Comparison of ENCODE assay signal across 27 mouse cellular contexts in the genomic region with DNA sequence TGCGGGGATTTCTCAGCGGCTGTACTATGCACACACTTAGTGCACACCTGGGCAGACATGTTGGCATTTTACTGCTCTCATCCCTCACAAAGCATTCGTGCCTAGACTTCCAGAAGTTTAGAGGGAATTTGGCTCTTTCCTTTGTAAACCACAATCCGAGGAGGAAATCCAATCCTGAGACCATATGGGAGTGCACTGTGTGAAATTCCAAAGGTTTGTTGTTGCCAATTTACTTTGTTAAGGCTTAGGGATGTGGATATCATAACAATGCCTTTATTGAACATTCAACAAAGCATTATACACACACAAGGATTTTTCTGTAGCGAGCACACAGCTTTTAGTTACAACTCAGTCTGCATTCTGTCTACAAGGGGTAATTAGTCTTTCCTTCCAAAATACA.
DNase-seq lines count a peak whose midpoint lies in the region; ATAC-seq lines count a peak whose summit lies in the region.
"Had no signal": no experiment of that assay in that cellular context is flagged by ENCODE, and none has a peak within 500 bp of the region (broad histone marks: within the 10 kb centered on the region; RNA-seq: fewer than 3 reads in every experiment).

No protein-coding gene starts in this region.

- WGBS in midbrain, embryonic 15.5 days: 44% methylated on average over 5 of the region's 5 CpGs
- WGBS in midbrain, embryonic 13.5 days: 66% methylated on average over 5 of the region's 5 CpGs

- no peaks in the 10 kb centered on the region for H3K36me3 ChIP-seq in midbrain, embryonic 15.5 days (replicated peaks)
- 0 out of 2 replicates have a peak, but pooled peaks cover 3% of the 10 kb centered on the region for H3K36me3 ChIP-seq in midbrain, embryonic 13.5 days
- H3K36me3 ChIP-seq: embryonic facial prominence, embryonic 12.5 days; forebrain, embryonic 10.5 days; heart, embryonic 10.5 days; heart, embryonic 13.5 days had no signal

- no peak overlapping the region for H3K9ac ChIP-seq in midbrain, embryonic 15.5 days
- no peak overlapping the region for H3K9ac ChIP-seq in midbrain, embryonic 13.5 days (replicated peaks)
- H3K9ac ChIP-seq: embryonic facial prominence, embryonic 12.5 days; forebrain, embryonic 13.5 days; heart, embryonic 13.5 days; hindbrain, embryonic 14.5 days had no signal

- no peaks in the 10 kb centered on the region; the same call in 1 of the 2 replicates for H3K4me1 ChIP-seq in midbrain, embryonic 15.5 days
- no peaks in the 10 kb centered on the region for H3K4me1 ChIP-seq in midbrain, embryonic 13.5 days (replicated peaks)
- H3K4me1 ChIP-seq: embryonic facial prominence, embryonic 12.5 days; heart, embryonic 10.5 days; heart, embryonic 13.5 days had no signal

- peak; percentile 4 for DNase-seq in Muller cell, postnatal 12 days (ENCODE audit: inconsistent ontology term)
- peak; percentile 33 for DNase-seq in brain, adult 2 months (ENCODE audit: low read depth, low spot score)
- DNase-seq in urinary bladder, postnatal 4 days (ENCODE audit: low spot score in 2 of 2): no peak
- no peak for DNase-seq in cerebellum, adult 9-10 months
- DNase-seq: adrenal gland, postnatal 10 days; adrenal gland, postnatal 36 days; cerebellum, adult 11-12 months; cerebellum, adult 8-10 months; cerebellum, postnatal 14 days; gastrocnemius, postnatal 10 days; gastrocnemius, postnatal 36 days; heart, adult 2 months; heart, postnatal 14 days; heart, postnatal 4 days had no signal

- H3K27me3 ChIP-seq in midbrain, embryonic 15.5 days (replicated peaks): no peaks in the 10 kb centered on the region
- H3K27me3 ChIP-seq in midbrain, embryonic 13.5 days: no peaks in the 10 kb centered on the region
- H3K27me3 ChIP-seq: embryonic facial prominence, embryonic 12.5 days; forebrain, embryonic 13.5 days; heart, embryonic 13.5 days had no signal

- no peak overlapping the region for H3K4me2 ChIP-seq in midbrain, embryonic 15.5 days
- H3K4me2 ChIP-seq in midbrain, embryonic 13.5 days (replicated peaks): no peak overlapping the region
- H3K4me2 ChIP-seq: embryonic facial prominence, embryonic 12.5 days; forebrain, embryonic 13.5 days; heart, embryonic 13.5 days; hindbrain, embryonic 14.5 days had no signal

- no peak for ATAC-seq in midbrain, embryonic 15.5 days (replicated peaks)
- ATAC-seq in midbrain, embryonic 13.5 days: no peak
- ATAC-seq: CD4-positive, CD25-positive, alpha-beta regulatory T cell, adult 4 months; forebrain, embryonic 13.5 days; forebrain, embryonic 16.5 days; hindbrain, postnatal 0 days; inflammation-experienced regulatory T-cells, adult 6 months; Patski had no signal

- H3K27ac ChIP-seq in midbrain, embryonic 15.5 days: peak overlapping the region; percentile 45; the same call in 1 of the 2 replicates
- no peak overlapping the region for H3K27ac ChIP-seq in midbrain, embryonic 13.5 days
- H3K27ac ChIP-seq: embryonic facial prominence, embryonic 12.5 days; forebrain, embryonic 10.5 days; forebrain, embryonic 13.5 days; heart, adult 2 months; heart, embryonic 10.5 days; heart, embryonic 13.5 days; hindbrain, embryonic 14.5 days; hindbrain, postnatal 0 days had no signal

- no peaks in the 10 kb centered on the region for H3K9me3 ChIP-seq in midbrain, embryonic 15.5 days
- no peaks in the 10 kb centered on the region for H3K9me3 ChIP-seq in midbrain, embryonic 13.5 days
- H3K9me3 ChIP-seq: embryonic facial prominence, embryonic 12.5 days; forebrain, embryonic 10.5 days; forebrain, embryonic 13.5 days; heart, embryonic 10.5 days; heart, embryonic 13.5 days had no signal

- H3K4me3 ChIP-seq in midbrain, embryonic 15.5 days: no peak overlapping the region
- H3K4me3 ChIP-seq in midbrain, embryonic 13.5 days (replicated peaks): no peak overlapping the region
- H3K4me3 ChIP-seq: embryonic facial prominence, embryonic 12.5 days; forebrain, embryonic 10.5 days; forebrain, embryonic 13.5 days; heart, adult 2 months; heart, embryonic 10.5 days; heart, embryonic 13.5 days had no signal

Comparison
In these comparisons a context has a peak if more than half of its experiments do, and no peak if none do; other contexts are left out.
1. DNase-seq: peak in Muller cell, postnatal 12 days (single experiment) and brain, adult 2 months (single experiment); none in urinary bladder, postnatal 4 days (0 of 2) and cerebellum, adult 9-10 months (single experiment).